Mouse (Mus musculus) cerebellum, adult 9-11 months (tissue): ENCODE results near the gene Smchd1.
"Not testable (repeated sequence)": the region's sequence is repeated elsewhere in the genome, so short reads cannot be mapped to it uniquely, and the experiment has no call there.

ENCODE experiments used
- DNase-seq: peaks from one replicate; pipeline ENCODE4 v3.0.0; 2022

The Smchd1 gene

DNA sequence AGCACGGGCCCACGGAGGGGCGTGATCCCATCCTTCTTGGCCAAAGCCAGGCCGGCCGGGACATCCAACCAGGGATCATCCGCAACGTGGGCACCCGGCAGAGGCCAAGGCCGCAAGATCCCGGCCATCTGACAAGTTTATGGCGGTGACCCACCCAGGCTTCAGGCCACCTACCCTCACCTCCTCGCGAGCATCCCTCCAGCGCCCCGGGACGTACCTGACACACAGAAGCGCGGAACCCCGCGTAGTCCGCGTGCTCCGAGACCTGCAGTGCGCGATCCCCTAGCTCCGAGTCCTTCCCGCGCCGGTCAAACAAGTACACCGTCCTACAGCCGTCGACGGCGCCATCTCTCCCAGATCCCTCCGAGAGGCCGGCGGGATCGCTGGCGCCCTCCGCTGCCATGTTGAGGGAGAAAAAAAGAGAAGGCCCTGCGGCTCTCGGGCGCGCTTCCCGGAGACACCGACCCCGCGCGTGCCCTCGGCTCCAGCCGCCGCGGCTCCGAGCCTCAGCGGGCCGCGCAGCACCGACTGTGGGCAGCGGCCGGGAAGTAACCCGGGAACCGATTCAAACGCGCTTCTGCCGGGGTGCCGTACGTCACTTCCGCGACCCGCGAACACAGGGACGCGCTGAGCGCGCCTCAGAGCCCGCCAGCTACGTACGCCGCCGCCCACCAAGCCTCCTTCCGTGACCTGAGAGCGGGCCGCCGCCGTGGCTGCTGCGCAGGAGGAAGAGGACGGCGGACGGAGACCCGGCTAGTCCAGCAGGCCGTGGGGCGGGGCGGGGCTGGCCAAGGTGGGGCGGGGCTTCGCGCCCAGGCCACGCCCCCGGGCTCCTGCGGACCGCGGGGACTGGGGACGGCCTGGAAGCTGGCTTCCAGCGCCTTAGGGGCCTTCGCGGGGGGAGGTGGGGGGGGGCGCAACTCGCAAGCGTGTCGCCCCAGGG, at the start of gene Smchd1:
Gene Smchd1, minus strand, starts transcription at position 582 of the 943 bp plus-strand sequence.
- peak; percentile 96 for DNase-seq

DNA sequence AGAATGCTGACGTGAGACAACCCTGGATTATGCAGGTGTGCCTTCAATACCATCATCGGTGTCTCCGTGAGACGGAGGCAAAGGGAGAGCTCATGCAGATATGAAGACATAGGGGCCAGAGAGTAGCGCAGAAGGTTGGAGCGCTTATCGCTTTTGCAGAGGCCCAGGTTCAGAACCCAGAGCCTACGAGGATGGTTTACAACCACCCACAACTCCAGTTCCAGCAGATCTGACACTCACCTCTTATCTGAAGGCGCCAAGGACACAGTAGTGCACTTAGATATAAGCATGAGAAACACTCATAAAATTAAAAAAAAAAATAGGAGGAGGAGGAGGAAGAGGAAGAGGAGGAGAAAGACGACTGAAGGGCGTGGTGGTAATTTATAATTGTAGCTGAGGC, 35.2 kb upstream of the Smchd1 start:
- no peak for DNase-seq

DNA sequence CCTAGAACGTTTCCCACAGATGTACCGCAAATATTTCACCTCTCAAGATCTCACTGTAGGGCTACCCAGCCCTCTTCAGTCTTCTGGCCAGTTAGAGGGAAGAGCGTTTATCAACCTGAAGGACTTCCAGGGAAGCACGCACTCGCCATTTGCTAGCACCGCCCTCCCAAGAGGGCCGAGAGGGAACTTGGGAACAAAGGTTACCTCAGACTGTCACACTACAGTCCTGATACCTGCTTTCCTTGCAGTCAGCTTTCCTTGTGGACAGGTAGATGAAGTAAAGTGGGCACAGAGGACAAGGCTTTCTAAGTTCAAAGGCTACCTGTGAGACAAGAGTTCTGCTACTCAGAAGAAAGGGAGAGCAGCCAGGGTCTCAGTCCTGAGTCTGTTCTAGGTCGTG, 31.7 kb upstream of the Smchd1 start:
- DNase-seq: no peak

DNA sequence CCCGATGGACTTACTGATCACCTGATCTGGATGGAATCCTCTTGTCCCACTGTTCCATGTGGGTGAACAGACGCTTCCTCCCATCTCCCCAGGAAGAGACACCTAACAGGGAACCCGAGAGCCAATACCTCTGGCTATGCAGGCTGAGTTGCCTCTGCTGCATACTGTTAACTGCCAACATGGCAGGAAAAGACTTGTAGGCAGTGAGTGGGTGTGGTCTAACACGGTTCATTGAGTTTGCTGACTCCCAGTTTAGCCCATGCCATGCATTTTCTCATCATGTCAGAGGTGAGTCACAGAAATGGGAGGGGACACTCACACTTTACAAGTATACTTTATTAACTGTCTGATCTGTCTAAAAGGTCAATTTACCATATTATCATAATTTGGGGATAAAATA, 20.6 kb upstream of the Smchd1 start:
- DNase-seq: no peak

DNA sequence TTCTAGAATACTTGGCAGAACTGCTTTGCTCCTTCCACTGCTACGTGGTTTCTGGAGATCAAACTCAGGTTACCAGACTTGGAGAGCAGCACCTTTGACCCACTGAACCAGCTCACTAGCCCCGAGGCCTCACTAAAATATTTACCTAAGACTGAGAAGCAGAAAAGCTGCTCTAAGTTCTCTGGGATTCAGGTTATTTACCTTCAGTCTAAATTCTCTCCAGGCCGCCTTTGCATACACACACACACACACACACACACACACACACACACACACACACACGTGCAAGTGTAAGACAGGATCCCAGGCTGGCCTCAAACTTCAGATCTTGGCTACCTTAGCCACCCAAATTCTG, 16.2 kb upstream of the Smchd1 start:
- no peak for DNase-seq

DNA sequence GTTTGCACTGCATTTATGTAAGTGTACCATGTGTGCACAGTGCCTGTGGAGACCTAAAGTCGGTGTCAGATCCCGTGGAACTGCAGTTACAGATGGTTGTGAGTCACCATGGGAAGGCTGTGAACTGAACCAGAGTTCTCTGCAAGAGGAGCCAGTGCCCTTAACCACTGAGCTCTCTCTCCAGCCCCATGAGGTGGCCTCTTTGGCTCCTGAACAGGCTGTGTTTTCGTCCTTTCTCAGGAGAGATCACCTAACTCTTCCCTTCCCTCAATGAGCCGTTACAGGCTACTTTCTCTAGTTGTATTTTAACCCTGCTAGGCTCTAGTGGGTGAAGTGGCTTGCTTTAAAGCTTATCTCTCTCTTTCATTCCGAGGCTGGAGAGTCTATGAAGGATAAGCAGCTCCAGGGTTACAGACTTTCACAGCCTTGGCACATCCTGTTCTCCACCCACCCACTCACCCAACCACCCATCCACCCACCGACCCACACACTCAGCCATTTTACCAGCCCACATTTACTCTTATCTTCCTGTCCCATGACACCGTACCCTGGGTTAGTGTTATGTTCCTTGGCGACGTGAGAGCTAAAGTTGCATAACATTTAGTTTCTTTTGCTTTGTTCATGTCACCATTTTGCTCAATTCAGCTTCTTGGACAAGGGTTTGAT, 15.7 kb upstream of the Smchd1 start:
- no peak for DNase-seq

DNA sequence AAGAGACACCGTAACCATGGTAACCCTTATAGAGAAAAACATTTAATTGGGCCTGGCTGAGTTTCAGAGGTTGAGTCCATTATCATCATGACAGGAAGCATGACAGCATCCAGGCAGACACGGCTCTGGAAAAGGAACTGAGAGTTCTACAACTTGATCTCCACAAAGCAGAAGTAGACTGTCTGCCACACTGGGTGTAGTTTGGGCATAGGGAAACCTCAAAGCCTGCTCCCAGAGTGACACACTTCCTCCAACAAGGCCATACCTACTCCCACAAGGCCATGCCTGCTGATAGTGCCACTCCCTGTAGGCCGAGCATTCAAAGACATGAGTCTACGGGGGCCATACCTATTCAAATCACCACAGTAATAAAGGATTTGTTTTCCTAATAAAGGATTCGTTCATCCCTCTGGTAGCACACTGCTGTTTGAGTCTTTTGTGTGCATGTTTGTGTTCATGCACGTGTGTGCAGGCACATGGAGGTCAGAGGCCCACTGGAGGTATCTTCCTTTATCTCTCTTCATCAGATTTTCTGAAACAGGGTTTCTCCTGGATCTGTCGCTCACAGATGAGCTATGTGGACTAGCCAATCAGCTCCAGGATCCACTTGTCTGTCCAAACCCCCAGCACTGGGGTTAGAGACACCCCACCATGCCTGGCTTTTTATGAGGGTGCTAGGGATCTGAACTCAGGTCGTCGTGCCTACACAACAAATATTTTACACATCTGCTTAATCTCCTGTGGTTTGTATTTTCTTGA, 14.7 kb upstream of the Smchd1 start:
- DNase-seq: no peak

DNA sequence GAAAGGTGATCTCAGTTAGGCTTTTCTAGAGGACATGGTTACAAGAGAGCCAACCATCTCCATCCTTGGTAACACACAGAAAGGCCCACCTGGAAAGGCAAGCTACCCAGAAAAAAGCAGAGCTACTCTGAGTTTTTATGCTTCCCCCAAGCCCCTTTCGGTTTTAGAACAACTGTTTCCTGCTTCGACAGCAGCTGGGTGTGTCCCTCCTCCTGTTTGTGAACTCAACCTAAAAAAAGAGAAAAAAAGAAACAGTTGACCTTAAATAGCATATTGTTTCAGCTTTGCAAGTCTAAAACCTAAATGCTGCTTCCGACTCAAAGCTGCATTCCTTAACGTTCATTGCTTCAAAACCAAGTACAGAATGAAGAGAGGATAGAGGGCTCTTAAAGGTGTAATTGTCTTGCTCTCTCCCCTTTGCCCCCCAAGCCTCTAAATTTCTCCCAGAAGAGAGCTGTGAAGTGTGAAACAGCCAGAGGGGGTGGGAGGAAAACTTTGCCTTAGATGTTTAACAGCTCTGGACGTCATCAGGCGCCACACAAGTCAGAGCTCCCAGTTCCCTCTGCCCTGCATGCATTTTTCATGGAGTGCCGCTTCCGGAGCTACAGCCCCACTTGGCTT, 11.2 kb upstream of the Smchd1 start:
- DNase-seq: no peak

DNA sequence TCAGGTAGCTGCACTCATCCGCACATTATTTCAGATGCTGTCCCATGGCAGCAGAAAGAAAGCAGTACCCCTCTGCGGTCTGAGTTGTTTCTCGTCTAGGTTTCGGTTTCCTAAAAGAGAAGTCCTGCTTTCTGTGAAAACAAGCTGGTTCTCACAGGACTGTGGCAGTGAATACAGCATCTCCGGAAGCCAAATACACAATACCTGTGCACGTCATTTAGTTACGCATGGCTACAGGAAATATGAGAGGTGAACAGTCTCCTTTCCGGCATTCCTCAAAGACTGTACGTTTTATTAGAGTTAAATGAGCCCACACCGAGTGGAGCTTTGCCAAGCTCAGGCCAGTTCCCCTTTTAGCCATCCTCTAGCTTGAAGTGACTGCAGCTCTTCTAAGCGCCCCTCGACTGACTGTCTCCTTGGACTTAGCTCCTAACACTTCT, 10.7 kb upstream of the Smchd1 start:
- DNase-seq: no peak

DNA sequence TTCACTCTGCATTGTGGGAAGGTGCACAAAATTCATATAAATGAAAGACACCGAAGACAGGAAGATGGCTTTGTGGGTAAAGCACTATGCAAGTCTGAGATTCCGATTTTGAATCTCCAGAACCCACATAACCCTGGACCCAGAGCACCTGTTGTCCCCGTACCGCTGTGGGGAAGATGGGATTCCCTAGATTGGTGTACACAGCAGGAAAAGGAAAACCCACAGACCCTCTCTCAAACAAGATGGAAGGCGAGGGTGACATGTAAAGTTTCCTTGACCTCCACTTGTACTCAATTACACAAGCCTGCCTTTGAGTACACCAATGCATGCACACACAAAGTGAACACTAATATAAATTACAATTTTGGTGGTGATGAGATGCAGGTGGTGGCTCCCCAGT, 9.6 kb upstream of the Smchd1 start:
- DNase-seq: no peak

DNA sequence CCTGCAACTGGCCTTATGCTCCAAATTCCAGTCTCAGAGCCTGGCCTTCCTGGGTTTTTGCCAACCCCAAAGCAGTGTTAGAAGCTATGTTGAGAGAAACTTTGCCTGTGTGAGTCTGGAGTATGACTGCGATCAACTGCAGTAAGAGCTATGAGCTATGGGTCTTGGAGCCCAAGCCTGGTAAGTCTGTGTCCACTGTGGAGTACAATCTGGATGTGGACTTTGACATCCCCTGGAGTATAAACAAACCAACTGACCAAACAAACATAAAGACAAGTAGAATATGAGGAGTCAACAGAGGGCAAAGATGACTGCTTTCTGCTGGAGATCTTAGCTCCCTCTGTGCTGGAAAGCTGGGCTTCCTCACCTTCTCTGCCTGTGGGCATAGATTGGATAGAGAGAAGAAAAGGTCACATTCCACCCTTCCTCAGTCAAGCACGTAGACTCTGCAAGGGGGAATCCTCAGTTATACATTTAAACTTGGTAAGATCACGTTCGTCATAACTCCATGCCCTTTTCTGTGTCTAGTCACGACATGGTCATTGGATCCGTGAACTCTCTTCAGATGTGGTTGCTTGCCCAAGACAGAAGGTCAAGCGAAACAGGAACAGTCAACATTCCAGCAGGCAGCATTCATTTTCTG, 8.4 kb upstream of the Smchd1 start:
- DNase-seq: no peak

DNA sequence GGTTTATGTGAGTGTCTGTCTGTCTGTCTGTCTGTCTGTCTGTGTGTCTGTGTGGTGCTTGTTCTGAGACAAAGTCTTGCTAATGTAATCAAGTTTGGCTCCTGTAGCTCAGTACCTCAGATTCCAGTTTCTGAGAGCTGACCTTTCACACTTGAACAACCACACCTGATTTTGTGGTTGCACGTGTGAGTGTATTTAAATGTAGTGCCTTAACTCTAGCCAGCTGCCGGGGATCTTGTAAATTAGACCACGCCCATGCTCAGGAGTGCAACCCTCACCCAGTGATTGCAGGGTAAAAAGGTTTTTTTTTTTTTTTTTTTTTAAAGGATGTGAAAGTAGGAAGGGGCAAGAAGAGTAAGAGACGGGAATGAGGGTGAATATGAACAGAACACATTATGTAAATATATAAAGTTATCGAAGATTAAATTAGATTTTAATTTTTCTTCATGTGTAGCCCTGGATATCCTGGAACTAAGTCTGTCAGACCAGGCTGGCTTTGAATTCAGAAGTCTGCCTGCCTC, 4.3 kb upstream of the Smchd1 start:
- DNase-seq: no peak

DNA sequence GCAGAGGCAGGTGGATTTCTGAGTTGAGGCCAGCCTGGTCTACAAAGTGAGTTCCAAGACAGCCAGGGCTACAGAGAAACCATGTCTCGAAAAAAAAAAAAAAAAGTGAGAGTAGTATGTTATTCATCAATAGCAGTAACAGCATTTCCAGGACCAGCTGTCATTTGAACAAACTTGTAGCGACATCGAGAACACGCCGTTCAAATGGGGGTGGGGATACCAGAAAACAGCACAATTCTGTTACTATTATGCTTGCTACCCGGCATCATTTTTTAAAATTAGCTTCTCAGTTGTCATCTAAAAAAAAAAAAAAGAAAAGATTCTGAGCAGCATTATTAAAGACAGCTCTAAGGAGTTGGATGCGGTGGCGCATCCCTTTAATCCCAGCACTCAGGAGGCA, 2.3 kb upstream of the Smchd1 start:
- no peak for DNase-seq

DNA sequence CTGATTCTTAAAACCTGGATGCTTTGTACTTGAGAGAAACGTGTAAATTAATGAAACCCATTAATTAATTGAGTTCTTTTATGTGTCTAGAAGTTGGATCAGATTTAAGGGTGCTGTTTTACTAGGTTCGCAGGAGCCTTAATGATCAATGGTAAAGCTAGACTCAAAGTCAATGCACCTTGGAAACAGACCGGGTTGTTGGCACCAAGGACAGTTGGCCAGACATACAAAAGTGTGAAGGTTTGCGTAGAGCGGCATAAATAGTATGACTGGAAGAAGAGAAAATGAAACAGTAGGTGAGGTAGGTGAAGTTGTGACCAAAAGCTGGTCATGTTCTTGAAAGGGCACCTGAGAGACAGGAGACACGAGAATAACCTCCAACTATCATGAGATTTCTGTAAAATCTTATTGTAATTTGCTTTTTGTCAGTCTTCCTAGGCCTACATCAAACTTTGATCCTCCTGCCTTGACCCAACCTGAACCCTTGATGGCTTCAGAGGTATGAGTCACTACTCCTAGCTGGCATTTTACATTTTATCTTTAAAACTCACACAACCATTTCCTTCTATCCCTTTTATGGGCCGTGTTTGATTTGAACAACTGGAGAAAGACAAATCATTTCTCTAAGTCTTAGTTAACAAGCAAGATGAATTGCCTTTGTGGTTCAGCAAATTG, 1.3 kb upstream of the Smchd1 start:
- DNase-seq: peak; percentile 28

DNA sequence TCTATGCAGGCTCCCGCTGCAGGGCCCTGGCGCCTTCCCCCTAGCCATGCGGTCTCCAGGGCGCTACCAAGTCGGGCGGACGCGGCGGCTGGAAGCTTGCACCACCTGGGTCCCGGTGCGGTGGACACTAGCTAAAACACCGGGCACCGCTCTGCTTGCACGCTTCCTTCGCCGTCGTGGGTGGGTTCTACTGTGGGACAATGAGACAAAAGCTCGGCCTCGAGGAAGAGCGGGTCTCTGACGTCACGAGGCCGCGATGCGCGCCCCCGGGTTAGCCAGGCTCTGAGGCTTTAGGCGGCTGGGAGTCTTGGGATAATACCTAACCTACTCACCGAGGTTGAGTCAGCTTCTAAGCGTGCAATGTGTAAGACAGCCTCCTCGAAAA, 554 bp upstream of the Smchd1 start:
- DNase-seq: peak; percentile 85

DNA sequence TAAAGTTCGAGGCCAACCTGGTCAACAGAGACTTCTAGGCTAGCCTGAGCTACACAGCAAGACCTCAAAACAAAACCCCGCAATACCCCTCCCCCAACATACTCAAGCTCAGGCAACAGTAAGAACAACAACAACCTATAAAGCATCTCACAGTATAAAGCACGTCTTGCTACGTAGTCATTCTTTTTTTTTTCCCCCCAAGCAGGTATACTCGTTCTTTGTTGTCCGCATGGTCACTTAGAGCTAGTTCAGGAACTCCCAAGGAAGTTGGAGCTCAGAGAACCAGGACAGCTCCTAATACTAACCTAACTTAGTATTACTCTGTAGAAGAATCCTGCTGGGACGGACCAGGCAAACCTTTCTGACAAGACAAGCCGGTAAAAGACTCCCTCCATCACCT, 1.0 kb downstream of the Smchd1 start:
- DNase-seq: peak; percentile 28

DNA sequence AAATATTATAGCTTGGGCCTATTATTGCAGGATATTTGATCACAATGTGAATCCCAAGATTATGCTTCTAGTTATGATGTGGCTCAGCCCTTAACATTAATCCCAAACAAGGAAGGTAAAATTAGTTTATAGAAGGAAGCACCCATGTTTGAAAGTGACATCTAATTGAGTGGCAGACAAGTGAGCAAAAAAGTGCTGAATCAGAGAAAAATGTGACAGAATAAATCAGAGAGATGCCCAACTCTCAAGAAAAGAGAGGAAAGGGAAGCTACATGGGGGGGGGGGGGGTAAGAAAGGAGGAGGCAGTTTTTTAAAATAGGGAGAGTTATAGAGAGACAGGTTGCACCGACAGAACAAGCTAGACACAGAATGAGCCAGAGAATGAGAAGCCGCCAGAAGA, 3.9 kb downstream of the Smchd1 start:
- DNase-seq: no peak

DNA sequence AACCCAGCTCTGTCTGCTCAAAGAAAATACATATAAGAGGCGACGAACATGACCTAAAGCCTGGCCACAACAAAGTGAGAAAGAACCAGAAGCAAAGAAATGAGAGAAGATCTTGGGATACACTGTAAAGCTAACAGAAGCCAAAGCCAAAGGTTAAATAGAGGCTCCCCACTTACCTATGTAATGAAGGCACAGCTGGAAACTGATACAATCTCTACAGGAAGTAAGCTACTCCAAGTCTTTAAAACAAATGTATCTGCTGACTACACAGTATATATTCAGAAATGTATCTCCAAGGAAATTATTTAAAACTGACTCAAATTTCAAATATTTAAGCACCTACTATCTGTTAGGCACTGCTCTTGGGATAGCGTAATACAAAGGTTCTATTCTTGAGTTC, 14.8 kb downstream of the Smchd1 start:
- no peak for DNase-seq

DNA sequence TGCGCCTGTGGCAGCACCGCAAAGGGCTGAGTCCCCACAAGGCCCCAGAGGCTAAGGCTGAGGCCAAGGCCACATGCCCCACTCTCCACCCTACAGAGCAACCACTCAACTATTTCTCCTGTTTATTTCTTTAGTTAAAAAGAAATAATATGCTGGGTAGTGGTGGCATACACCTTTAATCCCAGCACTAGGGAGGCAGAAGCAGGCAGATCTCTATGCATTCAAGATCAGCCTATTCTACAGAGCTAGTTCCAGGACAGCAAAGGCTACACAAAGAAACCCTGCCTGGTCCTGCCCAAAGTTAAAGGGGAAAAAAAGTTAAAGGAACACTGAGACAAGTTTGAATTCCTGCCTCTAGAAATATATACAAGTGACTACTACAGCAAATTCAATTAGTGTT, 15.3 kb downstream of the Smchd1 start, which contains the start of gene Gm4707:
Gene Gm4707, minus strand, starts transcription at position 101 of the 400 bp plus-strand sequence.
- DNase-seq: no peak

DNA sequence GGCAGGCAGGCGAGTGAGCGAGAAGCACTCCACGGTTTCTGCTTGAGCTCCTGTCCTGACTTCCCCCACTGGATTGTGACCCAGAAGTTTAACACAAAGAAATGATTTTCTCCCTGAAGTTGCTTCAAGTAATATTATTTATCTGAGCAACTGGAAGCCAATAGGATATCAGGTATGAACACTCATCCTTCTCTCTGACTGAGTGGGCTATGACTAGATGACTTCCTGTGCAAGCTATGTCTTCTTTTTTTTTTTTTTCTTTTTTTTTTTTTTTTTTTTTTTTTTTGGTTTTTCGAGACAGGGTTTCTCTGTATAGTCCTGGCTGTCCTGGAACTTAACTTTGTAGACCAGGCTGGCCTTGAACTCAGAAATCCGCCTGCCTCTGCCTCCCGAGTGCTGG, 17.8 kb downstream of the Smchd1 start:
- DNase-seq: not testable (repeated sequence)

DNA sequence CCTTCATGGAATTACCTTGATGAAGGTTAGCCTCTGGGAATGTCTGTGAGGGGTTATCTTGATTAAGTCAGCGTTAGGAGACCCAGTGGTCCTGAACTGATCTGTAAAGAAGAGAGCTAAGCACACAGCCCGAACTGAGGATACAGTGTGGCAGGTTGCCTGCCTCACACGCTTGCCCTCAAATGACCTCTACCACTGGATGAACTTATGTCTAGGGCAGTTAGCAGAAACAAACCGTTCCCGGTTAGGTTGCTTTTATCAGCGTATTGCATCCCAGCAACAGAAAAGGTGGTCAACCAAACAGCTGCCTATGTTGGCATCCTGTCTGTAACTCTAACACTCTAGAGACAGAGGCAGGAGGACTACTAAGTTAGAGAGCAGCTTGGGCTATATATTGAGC, 30.0 kb downstream of the Smchd1 start:
- DNase-seq: no peak

DNA sequence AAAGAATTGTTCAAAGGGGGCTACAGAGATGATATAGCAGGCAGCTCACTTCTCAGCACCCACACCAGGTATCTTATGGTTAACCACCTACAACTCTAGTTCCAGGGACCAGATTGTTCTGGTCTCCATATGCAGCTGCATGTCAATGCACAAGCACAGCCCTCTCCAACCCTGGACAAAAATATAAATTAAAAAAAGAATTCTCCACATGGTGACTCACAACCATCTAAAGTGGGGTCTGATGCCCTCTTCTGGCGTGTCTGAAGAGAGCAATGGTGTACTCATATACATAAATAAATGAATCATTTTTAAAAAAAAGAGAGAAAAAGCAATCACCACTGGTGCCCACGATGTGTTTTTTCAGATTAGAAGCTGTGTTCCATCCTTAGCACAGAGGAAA, 30.4 kb downstream of the Smchd1 start:
- no peak for DNase-seq
